Mouse (Mus musculus) Patski (cell line): ENCODE measurements around the gene D1Ertd622e. TPM values are rescaled to one million over a fixed set of nuclear protein-coding genes. Genes with fewer than 3 reads are reported as not detected.
"Not testable (repeated sequence)": the region's sequence is repeated elsewhere in the genome, so short reads cannot be mapped to it uniquely, and the experiment has no call there.

Source experiments
- ATAC-seq: fragments of 100-300 bp; one replicate; pipeline ENCODE4 v1.8.0; 2021
- CTCF ChIA-PET: fragments of 350-600 bp; sonication (Branson Sonifier 250); formaldehyde crosslinking; loops from one replicate; lab custom pipeline; 2022; ENCODE audit warnings: inconsistent platforms; lab: Charles Lee
- POLR2A ChIA-PET: fragments of 350-600 bp; sonication (Branson Sonifier 250); formaldehyde crosslinking; loops from one replicate; lab custom pipeline; 2022; ENCODE audit warnings: antibody characterized with exemption, inconsistent platforms; lab: Charles Lee
- DNase-seq: peaks from one replicate; pipeline ENCODE4 v3.0.0-alpha.2; 2011; ENCODE audit warnings: low read depth, low spot score
- H3K27me3 ChIP-seq: fragments of 371-371 bp; one replicate; pipeline ENCODE4 v1.5.1; 2021
- CTCF ChIP-seq: fragments of 100-300 bp; IDR thresholded peaks from one replicate; pipeline ENCODE4 v1.5.1; 2021
- in situ Hi-C: fragments of 300-500 bp; cut with MboI; formaldehyde crosslinking; loops from 3 replicates; pipeline ENCODE4 v1.11.1; 2018; ENCODE audit warnings: low pct_unique_long_range_greater_than_20kb, mixed read lengths
- polyA plus RNA-seq: library from polyadenylated mRNA; unstranded; gene quantifications from one replicate; pipeline ENCODE4 v1.2.3, GENCODE M21; 2021

The D1Ertd622e gene
- polyA plus RNA-seq, 1 experiment from 2014 or later = 47.4 TPM

DNA sequence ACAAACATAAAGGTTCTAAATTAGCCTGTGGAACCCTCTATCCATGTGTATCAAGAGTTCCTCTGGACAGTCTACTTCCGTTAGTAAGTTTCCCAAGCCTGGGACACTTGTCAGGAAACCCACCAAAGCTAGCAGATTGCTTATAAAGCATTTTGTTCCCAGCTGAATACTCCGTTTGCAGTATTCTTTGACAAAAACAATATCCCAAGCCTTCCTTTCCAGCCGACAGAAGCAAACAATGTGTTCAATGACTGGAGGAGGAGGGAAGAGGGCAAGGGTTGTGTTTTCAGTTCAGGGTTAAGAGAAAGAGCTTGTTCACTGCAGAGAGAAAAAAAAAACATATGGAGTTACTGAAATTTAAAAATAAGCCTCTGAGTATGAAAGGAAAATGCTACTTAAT lies 73.3 kb downstream of the D1Ertd622e start:
- in situ Hi-C loops = no loop called here
- DNase-seq = no peak
- CTCF ChIA-PET = no interaction called here
- no peak for ATAC-seq
- TF ChIP-seq CTCF = no peak
- POLR2A ChIA-PET = no interaction called here
- H3K27me3 ChIP-seq = no peaks in the 10 kb centered on the region

DNA sequence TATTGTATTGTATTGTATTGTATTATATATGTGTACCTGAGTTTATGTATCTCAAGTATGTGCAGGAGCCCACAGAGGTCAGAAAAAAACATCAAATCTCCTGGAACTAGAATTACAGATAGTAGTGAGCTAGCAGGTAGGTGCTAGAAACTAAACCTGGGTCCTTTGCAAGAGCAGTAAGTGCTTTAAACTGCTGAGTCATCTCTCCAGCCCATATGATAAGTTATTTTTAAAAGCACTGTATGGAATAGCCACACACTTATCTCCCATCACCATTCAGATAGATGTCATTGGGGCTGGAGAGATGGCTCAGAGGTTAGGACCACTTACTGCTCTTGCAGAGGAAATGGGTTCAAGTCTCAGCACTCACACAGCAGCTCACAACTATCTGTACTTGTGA lies 76.8 kb downstream of the D1Ertd622e start:
- in situ Hi-C loops = no loop called here
- ATAC-seq (no peak), DNase-seq (no peak)
- ChIA-PET CTCF (no interaction called here), POLR2A (no interaction called here)
- no peak for TF ChIP-seq CTCF
- no peaks in the 10 kb centered on the region for H3K27me3 ChIP-seq

- DNase-seq = no peak
- in situ Hi-C loops = no loop called here
- H3K27me3 ChIP-seq = no peaks in the 10 kb centered on the region
- ChIA-PET CTCF (interaction anchor here (1.5 kb wide), 1 partner anchor 11 kb away, joined by 4 read pairs; no protein-coding TSS in a partner anchor), POLR2A (no interaction called here)
- no peak for ATAC-seq
- no peak for TF ChIP-seq CTCF
Measured at GRCm38 (mm10) chr1:97584171-97584570, 77.7 kb downstream of the D1Ertd622e start.

DNA sequence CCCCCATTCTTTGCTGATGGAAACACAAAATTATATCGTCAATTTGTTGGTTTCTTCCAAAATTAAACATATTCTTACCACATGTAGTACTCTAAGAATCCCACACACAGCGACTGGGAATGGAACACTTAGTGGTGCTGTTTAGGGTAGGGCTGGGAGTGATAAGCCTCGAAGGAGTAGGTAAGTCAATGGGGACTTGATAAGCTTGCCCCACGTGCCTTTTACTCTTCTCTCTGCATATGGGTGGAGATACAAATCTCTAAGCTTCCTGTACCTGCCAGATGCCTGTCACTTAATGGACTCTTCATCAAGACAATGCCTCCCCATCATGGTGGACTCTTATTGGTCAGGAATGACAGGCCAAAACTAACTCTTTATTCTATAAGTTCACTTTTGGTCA lies 78.8 kb downstream of the D1Ertd622e start:
- TF ChIP-seq CTCF = no peak
- in situ Hi-C loops = no loop called here
- no peaks in the 10 kb centered on the region for H3K27me3 ChIP-seq
- ATAC-seq (no peak), DNase-seq (no peak)
- ChIA-PET CTCF (interaction anchor here (1.5 kb wide), 1 partner anchor 10 kb away, joined by 4 read pairs; no protein-coding TSS in a partner anchor), POLR2A (no interaction called here)

- POLR2A ChIA-PET, H3K27me3 ChIP-seq, ATAC-seq, CTCF ChIA-PET, DNase-seq, in situ Hi-C loops: not testable (repeated sequence)
Measured at GRCm38 (mm10) chr1:97580680-97581079, 81.2 kb downstream of the D1Ertd622e start.

DNA sequence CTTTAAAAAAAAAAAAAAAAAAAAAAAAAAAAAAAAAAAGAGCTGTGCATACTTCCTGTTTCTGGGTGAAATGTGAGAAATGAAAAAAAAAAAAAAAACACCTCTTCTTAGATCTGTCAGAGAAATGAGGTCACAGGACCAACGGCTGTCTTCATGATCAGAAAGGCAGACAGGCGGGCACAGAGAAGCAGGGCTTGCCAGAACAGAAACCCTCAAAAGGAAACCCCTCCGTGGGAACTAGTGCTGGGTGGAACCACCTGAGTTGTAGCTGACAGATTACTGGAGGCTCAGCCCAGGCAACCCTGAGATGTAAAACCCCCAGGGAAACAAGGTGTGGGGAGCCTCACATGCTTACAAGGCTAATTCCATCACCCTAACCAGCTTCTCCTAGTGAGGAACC lies 81.6 kb downstream of the D1Ertd622e start:
- ATAC-seq = no peak
- in situ Hi-C loops = no loop called here
- no peaks in the 10 kb centered on the region for H3K27me3 ChIP-seq
- POLR2A ChIA-PET = no interaction called here
- TF ChIP-seq CTCF = no peak
- no peak for DNase-seq
- CTCF ChIA-PET = no interaction called here

GRCm38 (mm10) chr1:97578025-97578417 lies 83.9 kb downstream of the D1Ertd622e start:
- no peak for DNase-seq
- POLR2A ChIA-PET = no interaction called here
- in situ Hi-C loops = no loop called here

GRCm38 (mm10) chr1:97577062-97578024 lies 84.5 kb downstream of the D1Ertd622e start:
- no peaks in the 10 kb centered on the region for H3K27me3 ChIP-seq
- POLR2A ChIA-PET = interaction anchor here (0.6 kb wide), 1 partner anchor 1047 kb away, joined by 4 read pairs; no protein-coding TSS in a partner anchor
- no peak for DNase-seq
- in situ Hi-C loops = no loop called here
- no peak for ATAC-seq
- CTCF ChIA-PET = no interaction called here
- no peak for TF ChIP-seq CTCF

More at GRCm38 (mm10) chr1:97578025-97578417, 83.9 kb downstream of the D1Ertd622e start:
- CTCF ChIA-PET = no interaction called here
- ATAC-seq = no peak
- TF ChIP-seq CTCF = no peak
- no peaks in the 10 kb centered on the region for H3K27me3 ChIP-seq

DNA sequence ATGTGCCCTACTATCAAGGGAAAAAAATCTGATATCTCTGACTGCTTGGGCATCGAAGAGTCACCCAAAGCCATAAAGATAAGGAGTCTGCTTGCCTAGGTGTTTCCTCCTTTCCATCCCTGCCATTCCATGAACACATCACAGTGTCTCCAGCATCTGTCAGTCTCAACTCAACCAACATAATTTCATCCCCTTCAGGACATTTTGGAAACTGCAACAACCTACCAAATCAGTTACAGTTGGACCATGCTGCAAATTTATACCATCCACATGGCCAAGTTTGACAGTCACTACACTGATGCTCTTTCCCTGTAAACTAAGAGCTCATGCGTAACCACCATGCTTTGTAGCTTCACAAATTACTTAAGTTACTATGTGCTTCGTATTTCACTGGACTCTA lies 85.3 kb downstream of the D1Ertd622e start:
- DNase-seq = no peak
- no peak for ATAC-seq
- ChIA-PET CTCF (no interaction called here), POLR2A (no interaction called here)
- TF ChIP-seq CTCF = no peak
- H3K27me3 ChIP-seq = no peaks in the 10 kb centered on the region
- in situ Hi-C loops = no loop called here

DNA sequence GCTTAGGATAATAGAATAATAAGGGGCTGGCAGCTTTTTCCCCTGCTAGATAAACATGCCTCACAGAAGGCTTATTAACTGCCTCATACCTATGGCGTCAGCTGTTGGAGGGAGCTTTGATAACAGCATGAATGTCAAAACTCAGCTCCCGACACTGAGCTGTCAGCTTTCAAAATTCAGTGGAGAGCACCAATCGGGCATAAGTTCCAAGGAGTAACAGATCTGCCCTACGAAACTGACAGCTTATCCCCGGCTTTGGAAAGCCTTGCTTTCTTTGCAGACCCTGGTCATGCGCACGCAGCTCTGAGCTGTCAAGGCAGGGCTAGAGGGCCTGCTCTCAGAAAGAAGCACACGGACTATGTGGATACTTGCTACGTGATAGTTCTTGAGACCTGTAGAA lies 91.1 kb downstream of the D1Ertd622e start:
- CTCF ChIA-PET = interaction anchor here (1.1 kb wide), 1 partner anchor 118 kb away, joined by 3 read pairs; no protein-coding TSS in a partner anchor
- ATAC-seq (no peak), DNase-seq (no peak)
- no peak for TF ChIP-seq CTCF
- POLR2A ChIA-PET = no interaction called here
- in situ Hi-C loops = no loop called here
- H3K27me3 ChIP-seq = no peaks in the 10 kb centered on the region

- CTCF ChIA-PET = no interaction called here
- no peak for TF ChIP-seq CTCF
- DNase-seq (no peak), ATAC-seq (no peak)
- POLR2A ChIA-PET = no interaction called here
- no peaks in the 10 kb centered on the region for H3K27me3 ChIP-seq
- in situ Hi-C loops = no loop called here
Measured at GRCm38 (mm10) chr1:97567956-97568355, 93.9 kb downstream of the D1Ertd622e start.
